Mouse (Mus musculus) ovary, postnatal 10 days (tissue): Measurements from ENCODE around the gene Olfr119.
"Not testable (repeated sequence)": the region's sequence is repeated elsewhere in the genome, so short reads cannot be mapped to it uniquely, and the experiment has no call there.

Experiments used
- DNase-seq: peaks from one replicate; pipeline ENCODE4 v3.0.0; 2022; ENCODE audit warnings: low spot score

The Olfr119 gene

GRCm38 (mm10) chr17:37696264-37696663, at the start of gene Olfr119:
Olfr119 (plus strand) TSS chr17:37696564.
- not testable (repeated sequence) for DNase-seq

GRCm38 (mm10) chr17:37663682-37664081, 32.7 kb upstream of the Olfr119 start, which contains the start of gene Olfr117:
Olfr117 (minus strand) TSS chr17:37663782.
- DNase-seq = no peak

- DNase-seq = no peak
Measured at GRCm38 (mm10) chr17:37666688-37667087, 29.7 kb upstream of the Olfr119 start, which contains the start of gene Olfr118. Olfr118 (plus strand) TSS chr17:37666988.

GRCm38 (mm10) chr17:37721508-37721907, 25.1 kb downstream of the Olfr119 start, which contains the start of gene Olfr120:
Olfr120 (plus strand) TSS chr17:37721808.
- no peak for DNase-seq

- no peak for DNase-seq
Measured at GRCm38 (mm10) chr17:37738070-37738469, 41.7 kb downstream of the Olfr119 start.
